Mouse (Mus musculus) embryonic facial prominence, embryonic 11.5 days (tissue): ENCODE data around the gene Bcar1. TPM values are rescaled to one million over a fixed set of nuclear protein-coding genes. Genes with fewer than 3 reads are reported as not detected.
A peak's percentile ranks its signal among the peaks of the same experiment; 100 is the strongest.

Experiments used
- ATAC-seq: fragments of 200-750 bp; cut with Nextera tagmentation; replicated peaks from 2 replicates; pipeline ENCODE4 v1.8.0; 2017; ENCODE audit warnings: low read depth; ENCODE audit not compliant: insufficient number of reproducible peaks, low FRiP score, low TSS enrichment
- DNase-seq: peaks from one replicate; pipeline ENCODE4 v3.0.0-alpha.2; 2015; ENCODE audit warnings: low spot score
- H3K27ac ChIP-seq: fragments of 300-500 bp; sonication (generic); replicated peaks from 2 replicates; pipeline ENCODE4 v1.5.1; 2014; ENCODE audit warnings: mild to moderate bottlenecking, low read depth, low read length, control low read depth
- H3K27me3 ChIP-seq: fragments of 300-500 bp; sonication (generic); 2 replicates; pipeline ENCODE4 v1.6.1; 2014; ENCODE audit warnings: mild to moderate bottlenecking, low read length, moderate library complexity, mixed read lengths; ENCODE audit not compliant: control insufficient read depth, insufficient read depth
- H3K36me3 ChIP-seq: fragments of 300-500 bp; sonication (generic); replicated peaks from 2 replicates; pipeline ENCODE4 v1.6.1; 2014; ENCODE audit warnings: low read depth, mild to moderate bottlenecking, low read length, moderate library complexity, mixed read lengths; ENCODE audit not compliant: control insufficient read depth, insufficient read depth
- H3K4me1 ChIP-seq: fragments of 300-500 bp; sonication (generic); 2 replicates; pipeline ENCODE4 v1.6.1; 2014; ENCODE audit warnings: low read length, mixed read lengths; ENCODE audit not compliant: control insufficient read depth, insufficient read depth
- H3K4me2 ChIP-seq: fragments of 300-500 bp; sonication (generic); 2 replicates; pipeline ENCODE4 v1.6.1; 2014; ENCODE audit warnings: low read depth, mild to moderate bottlenecking, control low read depth, low read length, moderate library complexity
- H3K4me3 ChIP-seq: fragments of 300-500 bp; sonication (generic); 2 replicates; pipeline ENCODE4 v1.5.1; 2014; ENCODE audit warnings: low read depth, low read length, control low read depth
- H3K9ac ChIP-seq: fragments of 300-500 bp; sonication (generic); replicated peaks from 2 replicates; pipeline ENCODE4 v1.6.1; 2014; ENCODE audit warnings: mild to moderate bottlenecking, control low read depth, low read length
- H3K9me3 ChIP-seq: fragments of 300-500 bp; sonication (generic); replicated peaks from 2 replicates; pipeline ENCODE4 v1.6.1; 2016; ENCODE audit warnings: mild to moderate bottlenecking, low read length, inconsistent platforms, mixed read lengths; ENCODE audit not compliant: control insufficient read depth
- WGBS: fragments of 180-500 bp; shearing (Covaris S2); extraction: QIAGEN DNeasy Blood & Tissue Kit; methylation state at CpG from one replicate; pipeline ENCODE4 v1.1.7; 2014; 5-methylcytosine and 5-hydroxymethylcytosine counted together
- polyA plus RNA-seq: library from polyadenylated mRNA; unstranded; fragments of >200 nt; fragmentation: Nextera tagmentation; extraction: Ambion mirVana; gene quantifications from 2 replicates; pipeline ENCODE4 v1.2.1, GENCODE M21; 2014

The Bcar1 gene
- polyA plus RNA-seq, 1 experiment from 2014 or later, result 30.9 TPM

- Histone ChIP-seq H3K4me2 (no peak overlapping the region), H3K36me3 (no peaks in the 10 kb centered on the region), H3K4me3 (no peak overlapping the region), H3K27ac (no peak overlapping the region), H3K9ac (no peak overlapping the region), H3K9me3 (no peaks in the 10 kb centered on the region), H3K4me1 (peaks cover 8% of the 10 kb centered on the region), H3K27me3 (no peaks in the 10 kb centered on the region)
- 77% methylated on average over 4 of the region's 4 CpGs for WGBS
- no peak for DNase-seq
- ATAC-seq, result no peak
These were observed 16.1 kb downstream of the Bcar1 start for GRCm38 (mm10) chr8:111727553-111727952.

GRCm38 (mm10) chr8:111726102-111726900, 17.3 kb downstream of the Bcar1 start:
- H3K27ac ChIP-seq, result 0 out of 2 replicates have a peak overlapping the region, but pooled peaks have one; percentile 16
- H3K4me3 ChIP-seq, result no peak overlapping the region
- 60% methylated on average over 7 of the region's 7 CpGs for WGBS
- H3K4me2 ChIP-seq, result no peak overlapping the region
- ATAC-seq (no peak), DNase-seq (no peak)
- no peaks in the 10 kb centered on the region for H3K27me3 ChIP-seq
- H3K9me3 ChIP-seq, result no peaks in the 10 kb centered on the region
- peaks cover 7% of the 10 kb centered on the region for H3K4me1 ChIP-seq
- H3K9ac ChIP-seq, result no peak overlapping the region; the same call in 1 of the 2 replicates
- no peaks in the 10 kb centered on the region for H3K36me3 ChIP-seq

GRCm38 (mm10) chr8:111725341-111725740, 18.3 kb downstream of the Bcar1 start:
- no peaks in the 10 kb centered on the region for H3K9me3 ChIP-seq
- no peak overlapping the region for H3K9ac ChIP-seq
- DNase-seq (no peak), ATAC-seq (no peak)
- peaks cover 7% of the 10 kb centered on the region for H3K4me1 ChIP-seq
- H3K4me3 ChIP-seq, result no peak overlapping the region
- H3K27ac ChIP-seq, result no peak overlapping the region
- no peak overlapping the region for H3K4me2 ChIP-seq
- 88% methylated on average over 6 of the region's 6 CpGs for WGBS
- H3K27me3 ChIP-seq, result no peaks in the 10 kb centered on the region
- H3K36me3 ChIP-seq, result no peaks in the 10 kb centered on the region; the same call in 1 of the 2 replicates

- Histone ChIP-seq H3K4me2 (no peak overlapping the region), H3K4me3 (no peak overlapping the region), H3K36me3 (peaks cover 1% of the 10 kb centered on the region), H3K27me3 (no peaks in the 10 kb centered on the region), H3K4me1 (peaks cover 4% of the 10 kb centered on the region; the same call in 1 of the 2 replicates), H3K27ac (no peak overlapping the region), H3K9me3 (no peaks in the 10 kb centered on the region), H3K9ac (no peak overlapping the region)
- DNase-seq, result no peak
- WGBS, result 74% methylated on average over 4 of the region's 4 CpGs
- ATAC-seq, result no peak
These were observed 23.5 kb downstream of the Bcar1 start for GRCm38 (mm10) chr8:111720115-111720544.

GRCm38 (mm10) chr8:111718937-111719336, 24.7 kb downstream of the Bcar1 start:
- peaks cover 4% of the 10 kb centered on the region for H3K36me3 ChIP-seq
- no peak for DNase-seq
- no peak for ATAC-seq
- no peak overlapping the region for H3K27ac ChIP-seq
- no peak overlapping the region for H3K4me3 ChIP-seq
- H3K9me3 ChIP-seq, result no peaks in the 10 kb centered on the region
- H3K9ac ChIP-seq, result no peak overlapping the region; the same call in 1 of the 2 replicates
- no peak overlapping the region for H3K4me2 ChIP-seq
- H3K27me3 ChIP-seq, result no peaks in the 10 kb centered on the region
- WGBS, result 65% methylated on average over 5 of the region's 5 CpGs
- H3K4me1 ChIP-seq, result peaks cover 4% of the 10 kb centered on the region; the same call in 1 of the 2 replicates

GRCm38 (mm10) chr8:111717866-111718265, 25.7 kb downstream of the Bcar1 start:
- H3K9ac ChIP-seq, result no peak overlapping the region

GRCm38 (mm10) chr8:111717488-111717792, 26.2 kb downstream of the Bcar1 start:
- no peak overlapping the region for H3K4me2 ChIP-seq
- peaks cover 4% of the 10 kb centered on the region; the same call in 1 of the 2 replicates for H3K4me1 ChIP-seq
- ATAC-seq (no peak), DNase-seq (no peak)
- H3K36me3 ChIP-seq, result peaks cover 11% of the 10 kb centered on the region
- H3K9me3 ChIP-seq, result no peaks in the 10 kb centered on the region
- H3K9ac ChIP-seq, result no peak overlapping the region
- WGBS, result 81% methylated on average over 4 of the region's 4 CpGs
- H3K4me3 ChIP-seq, result no peak overlapping the region
- no peaks in the 10 kb centered on the region for H3K27me3 ChIP-seq
- H3K27ac ChIP-seq, result peak overlapping the region; percentile 63

More at GRCm38 (mm10) chr8:111717866-111718265, 25.7 kb downstream of the Bcar1 start:
- peaks cover 4% of the 10 kb centered on the region; the same call in 1 of the 2 replicates for H3K4me1 ChIP-seq
- DNase-seq, result no peak
- H3K27ac ChIP-seq, result peak overlapping the region; percentile 63; the same call in 1 of the 2 replicates
- WGBS, result 69% methylated on average over 6 of the region's 6 CpGs
- H3K27me3 ChIP-seq, result no peaks in the 10 kb centered on the region
- no peaks in the 10 kb centered on the region for H3K9me3 ChIP-seq
- H3K36me3 ChIP-seq, result peaks cover 11% of the 10 kb centered on the region
- no peak for ATAC-seq
- no peak overlapping the region for H3K4me3 ChIP-seq
- H3K4me2 ChIP-seq, result no peak overlapping the region
